Mouse (Mus musculus) spleen, adult 18-20 months (tissue): ENCODE data around the gene Tm9sf2.
"Not testable (repeated sequence)": the region's sequence is repeated elsewhere in the genome, so short reads cannot be mapped to it uniquely, and the experiment has no call there.

Experiments
- DNase-seq, 2 experiments: peaks; one replicate each; pipeline ENCODE4 v3.0.0; 2022; ENCODE audit warnings: mixed read lengths in 2 of 2

Tm9sf2 gene

GRCm38 (mm10) chr14:122101890-122102289, 4.9 kb upstream of the Tm9sf2 start:
- DNase-seq, result not testable (repeated sequence)

- DNase-seq, result peak; percentile 91 to 92
These were observed 2.0 kb upstream of the Tm9sf2 start for GRCm38 (mm10) chr14:122104881-122105280.

GRCm38 (mm10) chr14:122105391-122106285, 1.2 kb upstream of the Tm9sf2 start:
- no peak for DNase-seq

- peak in 1 of 2 experiments; percentile 41 for DNase-seq
These were observed 810 bp downstream of the Tm9sf2 start for GRCm38 (mm10) chr14:122107481-122108214.

GRCm38 (mm10) chr14:122111681-122112080, 4.8 kb downstream of the Tm9sf2 start:
- DNase-seq, result no peak

- no peak for DNase-seq
These were observed 5.5 kb downstream of the Tm9sf2 start for GRCm38 (mm10) chr14:122112311-122112710.

GRCm38 (mm10) chr14:122116200-122116599, 9.4 kb downstream of the Tm9sf2 start:
- no peak for DNase-seq

GRCm38 (mm10) chr14:122130111-122130797, 23.4 kb downstream of the Tm9sf2 start:
- no peak for DNase-seq

- DNase-seq, result no peak
These were observed 24.8 kb downstream of the Tm9sf2 start for GRCm38 (mm10) chr14:122131644-122132043.

- no peak for DNase-seq
These were observed 29.6 kb downstream of the Tm9sf2 start for GRCm38 (mm10) chr14:122136368-122136928.

- no peak for DNase-seq
These were observed 30.4 kb downstream of the Tm9sf2 start for GRCm38 (mm10) chr14:122137234-122137633.

- no peak for DNase-seq
These were observed 33.3 kb downstream of the Tm9sf2 start for GRCm38 (mm10) chr14:122140126-122140525.

- no peak for DNase-seq
These were observed 36.9 kb downstream of the Tm9sf2 start for GRCm38 (mm10) chr14:122143585-122144269.

- no peak for DNase-seq
These were observed 38.5 kb downstream of the Tm9sf2 start for GRCm38 (mm10) chr14:122145374-122145773.

- DNase-seq, result no peak
These were observed 43.8 kb downstream of the Tm9sf2 start for GRCm38 (mm10) chr14:122150616-122151015.

GRCm38 (mm10) chr14:122157738-122158137, 50.9 kb downstream of the Tm9sf2 start:
- DNase-seq, result no peak

GRCm38 (mm10) chr14:122160916-122161315, 54.1 kb downstream of the Tm9sf2 start:
- DNase-seq, result no peak

GRCm38 (mm10) chr14:122168912-122169311, 62.1 kb downstream of the Tm9sf2 start:
- no peak for DNase-seq

GRCm38 (mm10) chr14:122170202-122170781, 63.5 kb downstream of the Tm9sf2 start:
- no peak for DNase-seq

- DNase-seq, result no peak
These were observed 64.2 kb downstream of the Tm9sf2 start for GRCm38 (mm10) chr14:122171031-122171430.

GRCm38 (mm10) chr14:122176263-122176798, 69.5 kb downstream of the Tm9sf2 start:
- DNase-seq, result no peak

- DNase-seq, result no peak
These were observed 72.4 kb downstream of the Tm9sf2 start for GRCm38 (mm10) chr14:122179262-122179661.
